Mouse (Mus musculus): ENCODE measurements at regions not wholly inside any gene's neighbourhood (a gene's known extent, or its start where the extent isn't known, plus 50 kb on each side); places are given as distances from the start of the nearest gene placed in this dataset.
A peak's percentile ranks its signal among the peaks of the same experiment; 100 is the strongest.

DNA sequence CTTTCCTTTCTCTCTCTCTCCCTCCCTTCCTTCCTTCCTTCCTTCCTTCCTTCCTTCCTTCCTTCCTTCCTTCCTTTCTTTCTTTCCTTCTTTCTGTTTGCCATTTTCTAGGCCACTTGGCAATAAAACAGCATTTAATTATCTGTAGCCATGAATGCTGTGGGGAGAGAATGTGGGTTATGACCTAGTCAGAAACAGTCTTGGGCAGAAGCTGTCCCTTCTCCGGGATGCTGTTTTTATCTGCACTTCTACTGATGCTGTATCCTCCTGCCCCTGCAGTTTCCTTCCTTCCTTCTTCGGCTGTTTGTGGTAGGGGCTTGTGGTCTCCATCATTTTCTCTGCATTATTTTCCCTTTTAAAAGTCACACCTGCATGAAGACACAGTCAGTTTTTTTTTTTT lies 272.3 kb upstream of the Sox2 start:
- no peak for DNase-seq (ENCODE audit: low spot score in 2 of 2)

DNA sequence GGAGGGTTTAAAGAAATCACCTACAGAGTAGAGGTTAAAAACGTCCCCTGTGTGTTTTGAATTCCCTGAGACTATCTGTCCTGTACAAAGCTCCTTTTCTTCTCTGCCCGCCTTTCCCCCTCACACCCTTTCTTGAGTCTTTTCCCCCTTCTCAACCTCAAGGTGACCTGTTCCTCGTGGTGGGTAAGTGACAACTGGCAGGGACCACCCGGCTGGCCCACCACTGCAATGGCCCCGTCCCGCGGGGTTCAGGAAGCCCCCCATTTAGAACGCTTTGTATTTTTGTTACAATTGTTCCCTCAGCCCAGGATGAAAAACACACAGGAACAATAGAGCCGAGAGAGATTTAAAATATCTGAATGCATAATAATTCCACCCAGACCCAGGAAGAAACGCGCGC lies 272.9 kb upstream of the Sox2 start:
- no peak for DNase-seq (ENCODE audit: low spot score in 2 of 2)

DNA sequence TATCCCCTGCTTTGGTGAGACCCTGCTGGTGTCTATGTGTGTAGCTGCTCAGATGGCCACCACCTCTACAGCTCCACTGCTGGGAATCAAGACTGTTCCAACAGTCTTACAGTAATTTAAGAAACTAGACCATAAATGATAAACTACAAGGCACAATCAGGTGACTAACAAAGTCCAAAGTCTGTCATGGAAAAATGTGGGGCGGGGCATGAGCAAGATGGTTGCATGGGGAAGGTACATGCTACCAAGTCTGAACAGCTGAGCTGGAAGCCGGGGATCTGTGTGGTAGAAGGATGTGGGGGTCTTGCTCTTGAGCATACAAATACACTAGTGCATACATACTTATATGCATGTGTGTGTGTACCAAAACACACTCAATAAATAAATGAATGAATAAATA lies 278.8 kb upstream of the Sox2 start:
- DNase-seq (ENCODE audit: low spot score in 2 of 2) = no peak

DNA sequence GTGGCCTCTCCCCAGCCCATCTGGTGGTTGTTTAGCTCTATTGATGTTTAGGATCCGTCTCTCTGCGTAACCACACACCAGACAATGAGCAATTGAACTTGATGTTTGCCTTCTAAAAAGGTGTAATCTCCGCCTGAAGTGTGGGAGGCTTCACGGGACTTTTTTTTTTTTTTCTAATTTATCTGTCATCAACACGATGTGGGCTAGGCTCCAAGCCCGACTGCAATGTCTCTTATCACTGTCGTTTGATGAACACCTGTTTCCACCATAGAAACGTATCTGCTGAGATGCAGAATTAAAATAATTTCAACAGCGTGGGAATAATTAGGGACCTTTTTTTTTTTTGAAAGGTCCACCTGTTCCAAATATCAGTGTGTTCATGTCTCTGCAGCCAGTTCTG lies 257.0 kb upstream of the Dnajc19 start:
- DNase-seq (ENCODE audit: low spot score in 2 of 2) = no peak

DNA sequence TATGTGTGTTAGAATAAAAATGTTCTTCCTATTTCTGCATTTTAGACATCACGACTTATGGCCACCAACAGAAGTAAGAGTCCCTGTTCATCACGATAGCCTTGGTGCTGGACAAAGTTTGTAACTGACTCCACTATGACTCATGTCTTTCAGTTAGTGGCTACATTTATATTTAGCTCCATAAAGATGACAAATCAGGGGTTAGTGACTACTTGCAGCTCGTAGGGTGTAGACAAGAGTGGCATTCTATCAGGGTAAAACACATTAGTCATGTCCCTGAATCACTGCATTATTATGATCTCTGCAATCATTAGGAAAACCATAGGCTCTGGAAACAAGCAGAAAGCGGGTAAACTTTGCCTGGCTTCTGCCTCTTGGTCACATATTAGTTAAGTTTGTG lies 252.4 kb upstream of the Dnajc19 start:
- DNase-seq (ENCODE audit: low spot score in 2 of 2) = no peak

DNA sequence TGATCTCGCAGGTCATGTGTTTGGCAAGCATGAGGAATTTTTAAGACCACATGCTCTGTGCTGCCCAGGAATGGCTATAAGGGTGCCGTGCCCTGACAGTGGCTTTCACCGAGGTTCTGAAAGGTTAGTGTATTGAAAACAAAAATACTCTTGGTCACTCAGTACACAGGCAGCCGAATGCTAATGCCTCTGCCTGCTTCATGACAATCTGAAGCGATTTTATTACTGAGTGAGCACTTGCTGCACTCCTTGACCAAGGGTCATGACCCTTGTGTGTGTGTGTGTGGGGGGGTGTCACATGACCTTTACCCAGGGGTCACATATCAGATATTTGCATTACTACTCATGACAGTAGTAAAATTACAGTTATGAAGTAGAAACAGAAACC lies 250.8 kb upstream of the Dnajc19 start:
- no peak for DNase-seq (ENCODE audit: low spot score in 2 of 2)

DNA sequence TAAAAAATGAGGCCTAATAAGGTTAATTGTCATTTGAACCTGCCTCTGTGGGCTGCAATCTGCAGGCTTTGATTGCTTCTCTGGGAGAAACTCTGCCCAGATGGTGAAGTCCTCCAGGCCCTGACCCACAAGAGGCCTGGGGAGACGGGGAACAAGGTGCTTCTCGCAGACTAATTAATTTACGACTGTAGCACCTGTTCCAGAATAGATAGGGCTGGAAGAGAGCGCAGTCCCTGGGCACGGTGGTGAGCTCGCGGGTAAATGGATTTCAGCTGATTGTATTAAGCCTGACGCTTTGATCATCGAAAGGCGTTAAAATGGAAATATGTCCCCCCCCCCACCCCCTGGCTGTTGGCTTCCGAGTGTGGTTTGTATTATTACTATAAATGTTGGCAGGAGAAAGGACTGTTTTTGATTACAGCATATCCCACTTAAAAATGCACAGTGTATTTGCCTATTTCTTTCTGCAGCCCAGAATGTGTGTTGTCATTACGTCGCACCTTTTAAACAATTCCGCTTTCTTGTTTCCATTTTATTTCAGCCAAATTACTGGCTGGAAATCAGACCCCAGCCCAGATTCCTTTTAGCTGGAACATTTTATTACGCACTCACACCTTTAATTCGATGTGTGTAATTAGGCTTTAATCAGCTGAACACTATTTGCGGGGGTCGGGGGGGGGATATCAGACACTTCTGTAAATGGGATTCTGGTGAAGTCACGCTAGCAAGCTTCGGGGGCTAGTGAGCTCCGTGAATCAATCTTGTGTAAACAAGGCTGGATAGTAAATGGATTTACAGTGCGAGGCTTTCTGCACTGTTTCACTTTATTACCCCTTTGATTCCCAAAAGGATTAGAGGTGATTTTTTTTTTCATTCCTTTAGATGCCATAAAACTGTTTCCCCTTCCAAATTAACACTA lies 250.1 kb upstream of the Dnajc19 start:
- DNase-seq (ENCODE audit: low spot score in 2 of 2) = no peak

DNA sequence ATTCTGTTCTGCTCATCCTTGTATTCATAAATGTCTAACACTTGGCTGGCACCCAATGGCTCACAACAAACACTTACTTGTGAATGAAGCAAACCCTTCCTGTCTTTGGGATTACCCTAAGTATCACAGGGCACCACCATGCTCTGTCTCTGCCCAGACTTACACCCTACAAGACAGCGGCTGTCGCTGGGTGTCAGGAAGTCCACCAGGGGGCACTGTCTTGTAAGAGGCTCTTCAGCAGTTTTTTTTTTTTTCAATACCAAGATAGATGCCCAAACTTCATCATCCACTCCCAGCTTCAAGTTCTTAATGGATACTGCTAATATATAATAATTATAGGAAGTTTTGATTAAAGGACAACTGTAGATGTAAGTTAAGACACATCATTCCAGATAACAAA lies 247.7 kb upstream of the Dnajc19 start:
- peak in 1 of 2 experiments; percentile 55 for DNase-seq (ENCODE audit: low spot score in 2 of 2)

DNA sequence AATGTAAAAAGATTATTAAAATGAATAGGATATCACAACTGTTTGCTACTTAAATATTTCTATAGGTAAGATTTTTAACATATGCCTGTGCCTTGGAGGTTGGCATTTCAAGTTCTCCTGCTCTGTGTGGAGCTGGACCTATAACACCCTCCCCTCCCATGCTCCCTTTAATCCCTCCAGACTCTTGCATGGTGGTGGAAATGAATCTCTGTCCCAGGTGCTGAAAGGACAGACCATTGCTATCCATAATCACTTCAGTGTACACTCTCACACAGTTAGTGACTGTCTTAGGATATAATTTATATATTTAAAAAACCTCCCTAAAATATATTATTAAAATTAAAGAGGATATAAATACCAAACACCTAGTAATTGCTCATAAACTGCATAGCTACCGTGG lies 244.5 kb upstream of the Dnajc19 start:
- DNase-seq (ENCODE audit: low spot score in 2 of 2) = no peak

DNA sequence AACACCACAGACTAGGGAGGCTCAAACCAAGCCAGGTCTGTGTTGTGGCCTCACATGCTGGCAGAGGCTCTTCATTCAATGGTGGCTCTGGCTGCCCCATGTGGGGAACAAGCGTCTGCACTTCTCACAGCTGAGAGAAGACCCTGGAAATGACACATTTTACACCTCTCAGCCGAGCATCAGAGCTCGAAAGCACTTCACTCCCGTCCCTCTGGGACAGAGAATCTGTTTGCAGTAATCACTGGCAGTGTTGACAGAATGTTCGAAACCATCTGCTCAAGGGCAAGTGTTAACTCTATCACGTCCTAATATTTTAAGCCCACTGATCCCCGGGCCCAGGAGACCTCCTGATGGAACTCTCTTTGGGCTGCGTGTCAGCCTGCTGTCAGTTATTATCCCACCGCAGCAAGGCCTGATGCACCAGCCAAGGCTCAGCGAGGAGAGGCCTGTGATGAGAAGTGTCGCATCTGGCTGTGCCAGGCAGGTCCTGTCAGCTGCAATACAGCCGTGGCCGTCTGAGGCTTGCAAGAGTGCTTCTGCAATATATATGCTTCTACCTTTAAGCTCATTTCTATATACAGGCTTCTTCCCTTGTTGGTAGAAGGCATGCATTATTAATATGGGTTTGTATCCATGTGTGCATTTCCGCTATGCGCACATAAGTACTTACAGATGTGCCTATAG lies 241.5 kb upstream of the Dnajc19 start:
- no peak for DNase-seq (ENCODE audit: low spot score in 2 of 2)

DNA sequence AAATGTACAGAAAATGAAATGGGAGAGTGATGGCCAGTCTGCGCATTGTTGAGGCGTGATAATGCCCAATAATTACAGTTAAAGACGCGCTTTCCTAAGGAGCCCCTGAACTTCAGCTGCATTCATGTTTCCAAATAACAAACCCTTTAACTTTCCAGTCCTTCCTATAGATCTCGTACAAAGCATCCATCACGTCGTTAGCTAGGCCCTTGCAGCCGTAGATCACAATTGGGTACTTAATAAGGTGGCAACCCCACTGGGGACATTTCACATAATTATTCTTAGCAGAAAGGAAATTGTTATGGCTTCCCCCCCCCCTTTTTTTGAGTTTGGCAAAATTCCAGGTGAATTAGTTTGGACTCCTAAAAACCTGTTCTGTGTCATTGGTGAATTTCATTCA lies 233.7 kb upstream of the Dnajc19 start:
- no peak for DNase-seq (ENCODE audit: low spot score in 2 of 2)

DNA sequence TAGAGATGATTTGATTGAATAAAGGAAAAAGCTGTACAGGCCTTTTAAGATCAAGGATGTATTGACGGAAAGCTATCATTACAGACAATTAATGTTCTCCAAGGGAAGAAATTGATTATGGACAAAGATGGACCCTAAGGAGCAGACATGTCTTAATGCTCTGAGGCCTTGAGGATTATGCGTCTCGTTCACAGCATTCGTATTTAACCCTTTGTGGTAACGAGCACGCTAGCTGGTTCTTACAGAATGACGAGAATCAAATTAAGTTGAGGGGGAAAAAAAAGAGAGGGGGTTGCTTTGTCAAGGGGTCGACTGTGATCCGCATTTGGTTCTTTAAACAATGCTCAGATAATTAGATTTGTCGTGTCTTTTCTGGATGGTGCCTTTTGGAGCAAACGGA lies 233.3 kb upstream of the Dnajc19 start:
- DNase-seq (ENCODE audit: low spot score in 2 of 2) = no peak

DNA sequence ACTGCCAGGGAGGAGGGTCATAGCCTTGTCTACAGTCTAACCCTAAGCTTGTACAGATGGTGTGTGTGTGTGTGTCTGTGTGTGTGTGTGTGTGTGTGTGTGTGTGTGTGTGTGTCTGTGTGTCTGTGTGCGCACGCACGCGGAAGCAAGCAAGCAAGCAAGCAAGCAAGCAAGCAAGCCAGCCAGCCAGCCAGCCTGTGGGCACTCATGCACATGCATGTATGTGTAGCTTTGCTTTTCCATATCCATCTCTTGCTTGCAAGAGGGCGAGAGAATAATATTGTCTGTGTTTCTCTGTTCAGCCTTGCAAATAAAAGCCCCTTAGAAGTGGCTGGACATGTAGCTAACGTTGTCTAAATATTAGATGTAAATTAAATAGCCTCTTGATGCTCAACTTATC lies 230.8 kb upstream of the Dnajc19 start:
- DNase-seq (ENCODE audit: low spot score in 2 of 2) = no peak

DNA sequence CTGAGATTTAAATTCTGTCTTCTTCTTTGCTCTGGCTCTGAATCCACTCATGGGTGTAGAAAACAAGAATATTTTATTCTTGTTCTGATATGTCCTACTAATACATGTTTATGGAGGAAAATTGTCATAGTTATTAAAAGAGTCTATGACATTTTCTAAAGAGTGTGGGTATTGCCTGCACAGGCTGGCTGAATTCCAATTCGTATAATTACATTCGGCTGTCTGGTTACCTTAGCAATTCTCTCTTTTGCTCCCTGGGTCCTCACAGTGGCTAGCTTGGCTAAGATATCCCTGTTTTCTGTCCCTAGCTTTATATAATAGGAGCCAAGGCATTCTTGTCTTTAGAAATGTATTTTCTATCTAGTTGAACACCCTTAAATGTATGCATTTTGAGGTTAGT lies 218.5 kb upstream of the Dnajc19 start:
- DNase-seq (ENCODE audit: low spot score in 2 of 2) = no peak

DNA sequence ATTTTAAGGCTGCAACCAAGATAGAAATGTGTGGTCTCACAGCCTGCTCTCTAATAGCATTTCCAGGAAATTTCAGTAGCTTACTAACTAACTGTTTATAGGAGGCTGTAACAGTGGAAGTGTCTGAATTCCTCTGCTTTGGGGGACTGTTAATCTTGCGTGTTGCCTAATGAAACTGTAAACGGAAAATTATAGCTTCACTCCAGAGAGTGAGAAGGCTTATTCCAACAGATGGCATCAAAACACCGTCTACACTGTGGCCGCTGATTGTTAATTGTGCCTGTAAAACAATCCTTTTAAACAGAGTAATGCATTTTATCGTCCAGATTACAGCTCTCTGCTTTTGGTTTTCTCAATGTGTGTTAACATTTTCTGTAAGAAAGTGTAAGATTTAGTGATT lies 206.7 kb upstream of the Dnajc19 start:
- peak in 1 of 2 experiments; percentile 11 for DNase-seq (ENCODE audit: low spot score in 2 of 2)

DNA sequence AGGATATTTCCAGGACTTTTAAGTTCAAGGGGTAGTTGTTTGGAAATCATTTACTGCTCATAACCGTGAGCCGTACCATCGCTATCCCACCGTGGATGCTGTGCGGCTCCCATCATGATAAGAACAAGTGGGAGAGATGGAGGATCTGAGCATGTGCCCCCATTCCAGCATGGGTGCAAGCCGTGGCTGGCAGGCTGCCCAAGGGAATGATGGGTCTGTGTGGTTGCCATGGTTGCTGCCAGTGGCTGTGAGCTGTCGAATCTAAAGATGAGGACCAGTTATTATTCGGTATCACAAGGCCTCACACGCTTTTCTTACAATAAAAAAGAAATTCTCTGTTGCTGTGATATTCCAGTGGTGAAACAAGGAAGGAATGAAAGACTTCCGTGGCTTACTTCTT lies 189.0 kb upstream of the Dnajc19 start:
- DNase-seq (ENCODE audit: low spot score in 2 of 2) = no peak

DNA sequence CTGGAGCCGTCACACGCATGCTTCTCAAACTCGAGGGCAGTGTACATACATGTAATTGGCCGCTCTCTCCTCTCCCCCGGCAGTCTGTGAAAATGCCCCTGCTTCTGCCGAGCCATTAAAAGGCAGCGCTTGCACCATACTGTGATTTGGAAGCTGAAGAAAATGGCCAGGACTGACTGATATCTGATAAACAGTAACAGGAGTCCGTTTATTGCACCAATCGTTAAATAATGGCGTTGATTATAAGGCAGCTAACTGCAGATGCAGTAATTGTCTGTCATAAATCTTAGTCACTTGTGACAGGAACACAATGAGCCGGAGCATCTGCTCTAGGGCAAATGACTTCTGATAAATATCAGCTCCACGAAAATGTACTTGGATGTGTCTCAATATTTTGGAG lies 185.3 kb upstream of the Dnajc19 start:
- no peak for DNase-seq (ENCODE audit: low spot score in 2 of 2)

DNA sequence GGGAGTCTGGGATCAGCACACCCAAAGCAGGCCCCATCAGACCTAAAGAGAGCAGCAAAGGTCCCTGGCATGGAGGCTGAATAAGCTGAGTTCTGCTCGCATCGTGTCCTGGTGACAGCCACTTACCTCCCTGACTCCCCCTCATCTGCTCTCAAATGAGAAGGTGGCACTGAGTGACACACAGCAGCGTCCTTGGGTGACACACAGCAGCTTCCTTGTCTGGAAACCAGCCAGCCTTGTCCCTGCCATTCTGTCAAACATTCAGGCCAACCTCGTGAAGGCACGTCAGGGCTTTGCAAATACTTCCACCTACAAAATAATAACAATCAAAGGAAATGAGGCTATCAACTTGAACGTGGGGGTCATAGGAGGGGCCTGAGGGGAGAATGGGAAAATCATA lies 183.7 kb upstream of the Dnajc19 start:
- DNase-seq (ENCODE audit: low spot score in 2 of 2) = no peak

DNA sequence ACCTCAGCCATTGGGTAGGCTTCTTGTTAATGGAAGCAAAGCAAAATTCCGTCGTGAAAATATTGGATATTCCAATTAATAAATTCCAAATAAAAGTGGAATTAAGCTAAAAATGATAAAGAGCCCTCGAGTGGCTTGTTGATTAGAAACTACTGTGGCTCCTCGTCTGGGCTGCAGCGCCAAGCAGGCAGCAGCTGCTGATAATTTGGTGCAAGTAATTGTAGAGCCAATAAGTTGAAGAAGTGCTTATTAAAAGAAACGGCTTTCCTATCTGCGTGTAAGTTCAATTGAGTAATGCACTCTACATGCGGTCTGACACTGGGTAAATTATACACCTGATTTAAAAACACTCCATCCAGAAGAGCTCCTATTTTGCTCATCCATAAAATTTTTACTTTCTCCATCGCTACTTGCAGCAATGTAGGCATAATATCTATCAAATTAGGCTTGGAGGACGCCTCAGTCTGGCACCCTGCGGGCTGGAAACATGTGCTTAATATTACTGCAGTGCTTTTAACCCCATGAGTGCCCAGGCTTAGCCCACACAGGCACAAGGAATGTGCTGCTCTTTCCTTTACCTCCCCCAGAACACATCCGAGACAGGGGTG lies 171.7 kb upstream of the Dnajc19 start:
- no peak for DNase-seq (ENCODE audit: low spot score in 2 of 2)

DNA sequence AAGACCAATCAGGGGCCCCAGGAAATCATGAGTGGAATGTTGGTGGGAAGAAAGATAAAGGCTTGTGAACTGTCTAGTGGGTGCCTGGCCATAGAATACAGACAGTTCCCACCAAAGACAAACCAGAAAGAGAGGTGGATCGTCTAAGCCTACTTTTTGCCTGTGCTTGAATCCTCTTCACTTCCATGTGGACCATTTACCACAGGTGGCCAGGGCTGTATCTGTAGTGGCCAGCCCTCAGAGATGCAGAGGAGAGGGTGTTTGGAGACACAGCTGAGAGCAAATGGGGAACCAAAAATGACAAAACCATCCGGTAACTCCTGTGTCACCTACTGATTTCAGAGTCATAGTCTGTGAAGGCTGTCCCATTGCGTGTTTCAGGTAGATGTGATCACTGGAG lies 161.0 kb upstream of the Dnajc19 start:
- DNase-seq (ENCODE audit: low spot score in 2 of 2) = no peak

DNA sequence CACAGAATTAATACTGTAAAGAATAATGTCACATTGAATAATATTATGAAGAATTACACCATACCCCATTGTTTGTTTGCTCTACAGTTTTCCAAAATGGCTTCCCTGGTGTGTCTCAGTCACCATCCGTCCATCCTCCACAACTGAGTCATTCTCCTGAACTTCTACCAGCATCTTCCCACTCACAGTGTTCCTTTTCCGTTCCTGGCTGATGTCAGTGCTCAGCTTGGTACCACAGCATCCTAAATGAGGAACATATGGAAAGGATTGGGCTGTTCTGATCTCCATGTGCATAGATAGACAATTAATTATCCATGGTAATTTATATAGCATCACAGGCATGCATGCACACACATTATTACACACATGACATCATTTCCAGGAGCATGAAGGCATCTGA lies 158.9 kb upstream of the Dnajc19 start:
- peak in 1 of 2 experiments; percentile 12 for DNase-seq (ENCODE audit: low spot score in 2 of 2)

DNA sequence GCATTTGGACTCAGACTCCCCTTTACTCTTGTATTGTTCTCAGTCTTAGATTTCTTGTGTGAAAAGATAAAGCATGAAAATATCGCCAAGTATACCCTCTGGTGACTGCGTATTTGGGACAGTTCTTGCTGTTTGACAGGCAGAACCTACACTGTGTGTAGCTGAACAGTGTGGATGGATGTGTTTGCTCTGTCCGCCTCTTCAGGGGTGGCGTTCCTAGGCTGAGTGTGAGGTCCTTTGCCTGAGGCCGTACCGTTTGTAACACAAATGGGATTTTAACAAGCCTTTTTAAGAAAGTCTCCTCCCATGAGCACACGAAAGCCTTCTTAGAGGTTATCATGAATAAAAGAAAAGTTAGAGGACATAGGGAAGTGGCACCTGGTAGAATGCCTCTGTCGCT lies 153.3 kb upstream of the Dnajc19 start:
- DNase-seq (ENCODE audit: low spot score in 2 of 2) = no peak
